Mouse (Mus musculus): ENCODE measurements at regions not wholly inside any gene's neighbourhood (a gene's known extent, or its start where the extent isn't known, plus 50 kb on each side); places are given as distances from the start of the nearest gene placed in this dataset.

GRCm38 (mm10) chr9:26528761-26529160 is 204.8 kb upstream of the B3gat1 start:
- no peak for TF ChIP-seq POLR2A (IDR thresholded peaks at IDR 0.05; ENCODE audit: borderline replicate concordance, insufficient read depth, low read length)
- TF ChIP-seq CTCF (IDR thresholded peaks at IDR 0.05; ENCODE audit: borderline replicate concordance, insufficient read depth, low read depth, low read length): no peak
